Mouse (Mus musculus): ENCODE measurements around the gene Olfr723.
"Not testable (repeated sequence)": the region's sequence is repeated elsewhere in the genome, so short reads cannot be mapped to it uniquely, and the experiment has no call there.

Gene Olfr723

GRCm38 (mm10) chr14:49931687-49932086 is at the start of gene Olfr723:
TSS of gene Olfr723 (minus strand) at chr14:49931787.
- not testable (repeated sequence) for DNase-seq (ENCODE audit: low spot score)

DNA sequence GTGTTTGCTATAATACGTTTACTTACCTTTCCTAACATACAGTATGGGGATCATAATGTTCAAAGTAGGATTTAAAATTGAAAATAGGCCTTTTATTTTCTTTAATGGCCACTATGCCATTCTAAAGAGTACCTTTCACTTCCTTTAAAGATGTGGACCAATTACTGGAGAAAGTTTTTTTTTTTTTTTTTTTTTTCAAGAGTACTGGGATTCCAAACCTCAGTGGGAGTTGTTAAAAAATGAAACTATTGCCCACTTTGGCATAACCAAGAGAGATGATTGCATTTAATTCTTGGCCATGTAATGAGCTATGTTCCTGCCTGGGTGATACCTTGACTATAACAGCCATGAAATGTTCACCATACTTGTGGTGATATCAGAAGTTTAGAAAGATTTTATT is 31.6 kb upstream of the Olfr723 start, which contains the start of gene Olfr724:
Gene Olfr724 (minus strand): TSS at position 101 of the 400 bp plus-strand sequence.
- not testable (repeated sequence) for DNase-seq (ENCODE audit: low spot score)

- no peak for DNase-seq (ENCODE audit: low spot score)
These were observed 24.3 kb upstream of the Olfr723 start for GRCm38 (mm10) chr14:49955890-49956289.

GRCm38 (mm10) chr14:49901899-49902298 is 29.7 kb downstream of the Olfr723 start, which contains the start of gene Olfr722:
TSS of gene Olfr722 (minus strand) at chr14:49901999.
- DNase-seq (ENCODE audit: low spot score): no peak

Data from embryo, embryonic 10.5 days (tissue).